Mouse (Mus musculus) CH12.LX (cell line): Measurements from ENCODE around the gene Anapc5.

Experiments used
- CHD1 ChIP-seq: IDR thresholded peaks from 2 replicates; pipeline ENCODE4 v1.6.1; 2012; ENCODE audit warnings: low read depth, low read length, improper control_type of control experiment, inconsistent platforms
- ETS1 ChIP-seq: conservative IDR thresholded peaks from 2 replicates; pipeline ENCODE4 v1.6.1; 2012; ENCODE audit warnings: low read depth, mild to moderate bottlenecking, inconsistent platforms, low read length, improper control_type of control experiment, moderate library complexity
- HCFC1 ChIP-seq: IDR thresholded peaks from 2 replicates; pipeline ENCODE4 v1.6.1; 2012; ENCODE audit warnings: low read depth, mild to moderate bottlenecking, inconsistent platforms, low read length, improper control_type of control experiment
- JUND ChIP-seq: conservative IDR thresholded peaks from 2 replicates; pipeline ENCODE4 v1.6.1; 2011; ENCODE audit warnings: low read depth, low read length, improper control_type of control experiment
- MAFK ChIP-seq: IDR thresholded peaks from 2 replicates; pipeline ENCODE4 v1.6.1; 2011; ENCODE audit warnings: low read length, improper control_type of control experiment; ENCODE audit not compliant: insufficient replicate concordance
- MAX ChIP-seq: IDR thresholded peaks from 2 replicates; pipeline ENCODE4 v1.6.1; 2011; ENCODE audit warnings: low read length, improper control_type of control experiment
- NELFE ChIP-seq: IDR thresholded peaks from 2 replicates; pipeline ENCODE4 v1.6.1; 2011; ENCODE audit warnings: low read depth, low read length, improper control_type of control experiment
- SIN3A ChIP-seq: IDR thresholded peaks from 2 replicates; pipeline ENCODE4 v1.6.1; 2012; ENCODE audit warnings: low read length, improper control_type of control experiment, inconsistent platforms
- UBTF ChIP-seq: IDR thresholded peaks from 2 replicates; pipeline ENCODE4 v1.6.1; 2012; ENCODE audit warnings: low read depth, mild to moderate bottlenecking, inconsistent platforms, low read length, improper control_type of control experiment, moderate library complexity
- USF1 ChIP-seq: IDR thresholded peaks from 2 replicates; pipeline ENCODE4 v1.6.1; 2014; ENCODE audit warnings: low read depth, mild to moderate bottlenecking, inconsistent platforms, low read length, improper control_type of control experiment

- TF ChIP-seq NELFE = no peak
- TF ChIP-seq CHD1 = no peak; the same call in 1 of the 2 replicates
- TF ChIP-seq ETS1 = no peak
- no peak for TF ChIP-seq HCFC1
- TF ChIP-seq JUND = peak; percentile 1; the same call in 1 of the 2 replicates
- no peak for TF ChIP-seq MAFK
- no peak for TF ChIP-seq MAX
- no peak for TF ChIP-seq USF1
- TF ChIP-seq UBTF = peak; percentile 53; the same call in 1 of the 2 replicates
- TF ChIP-seq SIN3A = no peak
Measured at GRCm38 (mm10) chr5:122821524-122821885, 366 bp upstream of the Anapc5 start.
